Mouse (Mus musculus): ENCODE results near the gene Magi2.
A peak's percentile ranks its signal among the peaks of the same experiment; 100 is the strongest.
"Not testable (repeated sequence)": the region's sequence is repeated elsewhere in the genome, so short reads cannot be mapped to it uniquely, and the experiment has no call there.

Gene Magi2

GRCm38 (mm10) chr5:19226866-19227243 is at the start of gene Magi2:
TSS of gene Magi2 (plus strand) at chr5:19227036.
- peak; percentile 33 for DNase-seq (ENCODE audit: low spot score)

DNA sequence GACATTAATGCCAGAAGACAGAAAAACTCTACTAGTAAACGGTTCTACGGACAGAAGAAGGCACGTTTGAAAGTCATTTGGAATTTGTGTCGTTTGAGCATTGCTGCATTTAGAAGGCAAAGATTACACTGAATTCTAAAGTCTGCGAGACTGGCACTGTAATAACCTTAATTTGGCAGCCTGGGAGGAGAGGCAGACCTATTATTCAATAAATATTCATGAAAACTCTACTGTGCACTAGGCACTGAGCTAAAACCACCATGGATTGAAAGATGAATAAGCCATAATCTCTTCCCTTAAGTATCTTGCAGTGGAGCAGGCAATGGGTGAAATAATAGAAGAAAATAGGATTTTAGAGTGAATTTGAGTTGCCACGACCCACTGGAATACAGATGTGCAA is 48.2 kb upstream of the Magi2 start:
- DNase-seq (ENCODE audit: low spot score) = no peak

DNA sequence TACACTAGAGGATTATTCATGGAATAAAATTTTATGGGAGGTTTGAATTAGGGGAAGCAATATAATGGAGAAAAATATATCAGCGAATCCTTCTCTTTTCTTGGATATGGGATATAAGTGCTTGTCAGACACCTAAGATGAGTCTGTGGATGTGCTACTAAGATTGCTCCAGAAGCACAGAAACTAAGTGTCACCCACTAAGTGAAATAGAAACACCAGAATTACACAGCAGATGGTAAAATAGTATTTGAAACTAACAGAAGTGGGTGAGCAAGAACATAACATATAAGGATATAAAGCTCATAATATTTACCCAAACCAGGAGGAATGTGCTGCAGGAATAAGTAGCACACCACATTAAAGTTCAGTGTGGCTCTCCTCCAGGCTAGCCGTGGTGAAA is 40.7 kb upstream of the Magi2 start:
- DNase-seq (ENCODE audit: low spot score) = no peak

DNA sequence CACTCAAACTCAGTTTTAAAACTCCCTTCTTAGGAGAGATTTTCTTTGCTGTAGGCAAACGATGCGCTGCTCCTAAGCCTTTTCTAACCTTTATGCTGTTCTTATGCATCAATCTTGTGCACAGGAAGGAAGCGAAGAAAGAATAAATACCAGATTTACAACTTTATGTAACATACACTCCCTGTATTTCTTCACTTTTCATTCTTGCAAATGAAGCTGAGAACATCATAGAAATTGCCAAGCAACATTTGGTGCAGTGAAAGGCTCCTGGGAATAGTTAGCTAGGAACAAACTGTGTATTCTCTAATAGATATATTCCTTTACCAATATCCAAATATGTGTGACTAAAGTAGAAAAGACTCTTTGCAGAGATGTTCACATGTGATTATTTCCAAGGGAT is 15.2 kb upstream of the Magi2 start:
- DNase-seq (ENCODE audit: low spot score) = no peak

GRCm38 (mm10) chr5:19226144-19226865 is 531 bp upstream of the Magi2 start:
- DNase-seq (ENCODE audit: low spot score) = peak; percentile 63

GRCm38 (mm10) chr5:19227281-19227680 is 445 bp downstream of the Magi2 start:
- DNase-seq (ENCODE audit: low spot score) = peak; percentile 10

DNA sequence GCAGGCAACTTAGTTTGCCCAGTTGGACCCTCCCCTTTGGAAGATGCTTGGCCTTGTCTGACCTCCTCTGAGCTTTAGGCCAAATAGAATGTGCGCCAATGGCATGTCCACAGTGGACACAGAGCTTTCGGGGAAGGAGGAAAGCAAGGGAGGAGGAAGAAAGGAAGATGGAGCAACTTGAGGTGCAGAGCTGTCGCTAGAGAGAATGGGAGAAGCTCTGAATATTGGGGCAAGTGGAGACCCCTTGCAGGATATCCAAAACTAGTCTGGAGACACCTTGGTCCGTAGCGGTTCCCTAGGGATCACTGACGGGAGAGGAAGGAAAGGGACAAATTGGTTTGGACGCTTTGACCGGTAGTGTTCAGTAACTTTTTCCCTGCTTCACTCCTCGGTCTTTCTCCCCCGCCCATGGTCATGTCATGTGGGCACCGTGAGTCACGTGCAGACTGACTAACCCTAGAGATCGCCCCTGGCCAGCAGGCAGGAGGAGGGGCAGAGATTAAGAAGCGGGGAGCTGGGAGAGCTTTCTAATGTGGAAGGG is 1.0 kb downstream of the Magi2 start:
- DNase-seq (ENCODE audit: low spot score) = peak; percentile 13

DNA sequence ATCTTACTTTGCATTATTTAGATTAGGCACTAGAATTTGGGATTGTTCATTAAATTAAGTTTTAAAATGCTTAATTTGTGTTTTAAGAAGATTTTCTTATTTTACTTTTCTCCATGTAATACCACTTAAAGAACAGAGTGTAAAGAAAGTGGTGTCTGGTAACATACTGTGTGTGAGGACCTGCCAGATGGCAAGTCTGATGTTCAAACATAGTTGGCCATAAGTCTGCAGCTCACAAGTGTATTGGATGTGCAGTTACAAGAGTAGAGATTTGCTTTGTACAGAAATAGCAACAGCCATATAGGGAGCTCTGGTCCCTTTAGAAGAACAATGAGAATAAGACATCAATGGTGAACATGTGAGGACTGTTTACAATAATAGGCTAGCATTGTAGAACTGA is 15.0 kb downstream of the Magi2 start:
- DNase-seq (ENCODE audit: low spot score) = no peak

DNA sequence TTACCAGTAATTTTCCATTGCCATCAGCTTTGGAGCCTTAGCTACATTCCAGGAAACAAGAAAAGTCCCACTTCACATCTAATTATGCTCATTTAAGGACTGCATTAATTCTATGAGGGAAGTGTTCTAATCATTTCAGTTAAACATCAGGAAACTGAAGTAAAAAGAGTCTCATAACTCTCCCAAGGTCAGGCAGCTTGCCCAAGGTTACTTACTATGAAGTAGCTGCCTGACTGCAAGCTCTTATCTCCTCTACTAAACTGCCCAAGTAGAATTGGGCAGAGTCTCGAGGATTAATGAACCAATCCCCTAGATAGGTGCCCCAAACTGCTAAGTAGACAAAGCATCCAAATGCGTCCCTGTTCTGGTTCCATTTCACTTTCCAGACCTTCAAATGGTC is 19.6 kb downstream of the Magi2 start:
- no peak for DNase-seq (ENCODE audit: low spot score)

DNA sequence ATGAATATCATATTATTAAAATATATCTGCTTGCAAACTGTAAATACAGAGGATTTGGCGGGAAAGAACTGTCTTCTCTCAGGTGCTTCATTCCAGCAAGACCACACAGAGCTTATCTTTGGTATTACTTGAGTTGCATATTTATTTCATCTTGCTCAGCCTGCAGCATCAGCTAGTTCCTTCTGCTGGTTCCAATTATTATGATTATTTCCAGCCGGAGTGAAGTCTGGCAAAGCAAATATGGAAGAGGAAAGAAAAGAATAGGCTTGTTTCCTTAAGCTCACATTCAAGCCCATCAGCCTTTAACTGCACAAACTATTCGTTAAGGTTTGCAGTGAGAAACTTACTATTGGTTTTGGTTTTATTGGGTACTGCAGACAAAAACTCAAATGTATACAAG is 20.4 kb downstream of the Magi2 start:
- no peak for DNase-seq (ENCODE audit: low spot score)

DNA sequence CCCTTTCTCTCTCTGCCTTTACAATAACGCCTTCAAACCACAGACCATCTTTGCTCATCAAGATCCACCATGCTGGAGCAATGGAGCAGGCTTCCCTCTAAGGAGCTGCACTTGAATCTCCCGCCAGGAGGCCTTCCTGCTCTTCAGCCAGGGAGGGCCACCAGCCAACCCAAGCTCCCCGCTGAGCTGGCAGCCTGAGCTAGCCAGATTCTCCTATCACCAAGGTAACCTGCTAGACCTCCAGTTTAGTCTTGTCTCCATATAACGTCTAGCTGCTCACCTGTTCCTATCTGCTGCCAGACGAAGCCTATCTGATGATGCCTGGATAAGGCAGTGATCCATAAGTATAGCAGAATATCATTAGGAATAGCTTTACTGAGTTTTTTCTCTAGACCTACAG is 36.0 kb downstream of the Magi2 start:
- DNase-seq (ENCODE audit: low spot score) = no peak

GRCm38 (mm10) chr5:19264627-19265026 is 37.8 kb downstream of the Magi2 start:
- no peak for DNase-seq (ENCODE audit: low spot score)

DNA sequence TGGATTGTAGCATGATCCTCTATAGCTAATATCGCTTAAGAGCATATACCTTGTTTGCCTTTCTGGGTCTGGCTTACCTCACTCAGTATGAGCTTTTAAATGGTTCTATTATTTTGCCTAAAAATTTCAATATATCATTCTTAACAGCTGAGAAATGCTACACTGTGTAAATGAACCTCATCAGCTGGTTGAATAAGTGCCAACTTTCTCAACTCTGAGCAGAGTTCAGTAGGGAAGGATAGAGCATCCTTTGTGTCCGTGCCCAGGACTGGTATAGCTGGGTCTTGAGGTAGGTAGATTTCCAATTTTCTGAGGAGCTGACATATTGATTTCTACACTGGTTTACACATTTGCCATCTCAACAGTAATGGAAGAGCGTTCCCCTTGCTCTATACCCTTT is 65.7 kb downstream of the Magi2 start:
- DNase-seq (ENCODE audit: low spot score) = no peak

DNA sequence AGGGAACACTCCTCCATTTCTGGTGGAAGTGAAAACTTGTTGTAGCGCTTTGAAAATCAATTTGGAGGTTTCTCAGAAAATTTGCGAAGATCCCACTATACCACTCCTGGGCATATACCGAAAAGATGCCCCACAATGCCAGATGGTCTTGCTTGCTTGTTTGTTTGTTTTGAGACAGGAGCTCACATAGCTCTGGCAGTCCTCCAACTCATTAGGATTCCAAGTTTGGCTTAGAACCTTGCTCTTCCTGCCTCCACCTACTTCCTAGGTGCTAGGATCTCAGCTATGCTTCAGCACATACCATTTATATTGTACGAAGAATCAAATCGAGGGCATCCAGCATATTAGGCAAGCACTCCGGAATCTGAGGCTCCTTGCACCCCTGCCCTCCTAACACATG is 79.8 kb downstream of the Magi2 start:
- no peak for DNase-seq (ENCODE audit: low spot score)

DNA sequence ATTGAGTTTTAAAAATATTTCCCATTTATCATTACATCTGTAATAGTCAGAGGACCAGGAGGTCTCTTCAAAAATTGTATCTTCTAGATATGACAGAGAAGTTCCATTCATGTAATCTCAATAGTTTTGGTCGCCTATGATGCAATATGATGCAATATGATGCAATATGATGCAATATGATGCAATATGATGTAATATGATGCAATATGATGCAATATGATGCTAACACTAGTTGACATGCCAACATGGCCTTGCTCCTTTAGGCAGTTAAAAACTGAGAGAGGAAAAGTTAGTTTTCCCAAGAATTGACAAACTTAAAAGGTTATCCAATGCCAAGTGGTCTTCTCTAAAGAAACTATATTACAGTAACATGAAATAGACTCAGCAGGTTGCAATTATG is 83.0 kb downstream of the Magi2 start:
- no peak for DNase-seq (ENCODE audit: low spot score)

DNA sequence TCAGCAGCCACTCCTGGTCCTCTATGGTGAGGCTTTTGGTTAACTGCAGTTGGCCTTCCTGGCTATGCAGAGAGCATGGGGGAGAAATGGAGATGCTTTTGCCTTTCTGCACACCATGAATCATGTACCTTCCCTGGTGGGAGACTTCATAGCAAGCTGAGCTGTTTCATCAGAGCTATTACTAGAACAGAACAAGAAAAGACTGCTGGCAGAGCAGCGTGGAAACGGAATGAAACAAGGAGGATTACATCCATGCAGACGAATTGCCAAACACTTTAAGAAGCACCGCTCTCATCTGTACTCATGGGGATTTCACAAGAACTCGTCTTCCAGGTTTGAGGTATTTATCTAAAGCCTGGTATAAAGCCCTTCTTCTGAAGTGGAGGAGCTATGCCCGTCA is 95.7 kb downstream of the Magi2 start:
- no peak for DNase-seq (ENCODE audit: low spot score)

DNA sequence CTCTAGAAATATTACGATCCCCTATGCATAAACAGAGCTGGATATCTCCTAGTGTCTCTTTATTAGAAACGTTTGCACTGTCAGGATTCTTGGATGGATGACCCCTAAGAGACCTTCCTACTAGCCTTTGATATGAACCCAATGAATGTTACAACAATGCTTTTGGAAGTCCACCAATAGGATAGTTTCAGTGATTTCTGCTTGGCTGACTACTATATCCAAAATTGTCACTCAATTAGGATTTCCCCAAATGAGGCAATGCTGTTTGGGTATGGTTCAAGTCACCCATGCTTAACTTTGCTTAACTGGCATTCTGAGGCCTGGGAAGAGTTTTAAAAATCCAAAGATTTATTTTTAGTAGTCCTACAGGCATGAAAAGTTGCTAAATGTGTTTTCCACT is 110.7 kb downstream of the Magi2 start:
- no peak for DNase-seq (ENCODE audit: low spot score)

- DNase-seq (ENCODE audit: low spot score) = no peak
Measured at GRCm38 (mm10) chr5:19368175-19368574, 141.3 kb downstream of the Magi2 start.

- DNase-seq (ENCODE audit: low spot score) = no peak
Measured at GRCm38 (mm10) chr5:19395876-19396275, 169.0 kb downstream of the Magi2 start.

- no peak for DNase-seq (ENCODE audit: low spot score)
Measured at GRCm38 (mm10) chr5:19400299-19400698, 173.5 kb downstream of the Magi2 start.

GRCm38 (mm10) chr5:19400738-19401408 is 174.0 kb downstream of the Magi2 start:
- DNase-seq (ENCODE audit: low spot score) = peak; percentile 22

DNA sequence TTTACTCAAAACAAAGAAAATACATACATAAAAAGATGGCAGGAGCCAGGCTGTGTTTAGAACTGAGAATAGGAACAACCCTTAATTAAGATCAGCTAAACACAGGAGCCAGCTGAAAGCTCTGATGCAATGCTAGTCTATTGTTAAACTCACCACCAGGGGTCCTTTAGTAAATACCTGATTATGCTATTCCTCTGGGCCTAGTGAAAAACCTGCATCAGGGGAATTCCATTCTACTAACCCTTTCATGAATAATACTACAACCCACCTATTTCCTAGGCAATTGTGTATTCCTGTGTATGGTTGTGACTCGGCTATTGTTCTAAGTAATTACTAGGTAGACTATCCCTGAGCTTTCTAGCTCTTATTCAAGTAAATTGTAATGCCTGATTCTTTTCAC is 177.4 kb downstream of the Magi2 start:
- not testable (repeated sequence) for DNase-seq (ENCODE audit: low spot score)

DNA sequence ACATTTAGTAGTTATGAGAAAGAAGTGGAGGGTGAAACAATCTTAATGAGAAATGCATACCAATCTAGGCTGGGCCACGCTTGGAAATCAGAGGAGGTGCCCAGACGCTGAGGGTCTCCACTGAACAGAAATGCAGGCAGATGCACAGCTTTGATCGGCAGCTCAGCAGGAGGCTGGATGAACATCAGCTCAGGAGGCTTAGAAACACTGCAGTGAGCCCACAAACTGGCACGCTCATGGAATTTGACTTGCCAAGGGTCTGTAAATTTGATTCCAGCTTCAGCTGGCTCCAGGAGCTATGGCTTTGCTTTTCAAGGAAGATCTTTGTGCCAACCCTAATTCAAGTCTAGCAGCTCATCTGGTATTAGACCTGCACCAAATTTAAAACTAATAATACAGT is 187.7 kb downstream of the Magi2 start:
- no peak for DNase-seq (ENCODE audit: low spot score)

DNA sequence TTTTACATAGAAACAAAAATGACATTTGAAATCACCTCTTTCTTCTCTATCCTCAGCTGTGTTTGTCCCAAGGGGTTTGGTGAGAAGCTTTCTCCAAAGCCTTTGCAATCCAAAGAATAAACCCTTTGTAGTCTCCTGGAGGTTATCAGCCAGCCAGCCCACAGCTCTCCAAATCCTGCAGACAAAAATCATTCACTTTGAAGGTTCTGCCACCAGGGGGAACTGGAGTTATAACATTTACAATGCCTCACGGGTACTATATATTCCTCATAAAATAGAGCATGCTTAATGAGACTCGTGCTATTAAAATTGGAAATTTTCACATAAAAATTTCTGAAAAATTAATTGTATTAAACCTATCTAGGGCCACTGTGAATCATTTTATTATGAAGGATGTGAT is 202.5 kb downstream of the Magi2 start:
- DNase-seq (ENCODE audit: low spot score) = peak; percentile 14

Measured in ovary, postnatal 14 days (tissue).